Mouse (Mus musculus) adrenal gland, postnatal 14 days (tissue): ENCODE measurements around the gene Gm21992. TPM values are rescaled to one million over a fixed set of nuclear protein-coding genes. Genes with fewer than 3 reads are reported as not detected.
A peak's percentile ranks its signal among the peaks of the same experiment; 100 is the strongest.

ENCODE experiments used
- DNase-seq: peaks from one replicate; pipeline ENCODE4 v3.0.0; 2021; ENCODE audit warnings: mixed read lengths
- total RNA-seq: library from RNA; stranded (reverse); gene quantifications from 2 replicates; pipeline ENCODE4 v1.2.3, GENCODE M21; 2021

Gm21992 gene
- total RNA-seq, 1 experiment from 2014 or later, result 30.8 TPM

DNA sequence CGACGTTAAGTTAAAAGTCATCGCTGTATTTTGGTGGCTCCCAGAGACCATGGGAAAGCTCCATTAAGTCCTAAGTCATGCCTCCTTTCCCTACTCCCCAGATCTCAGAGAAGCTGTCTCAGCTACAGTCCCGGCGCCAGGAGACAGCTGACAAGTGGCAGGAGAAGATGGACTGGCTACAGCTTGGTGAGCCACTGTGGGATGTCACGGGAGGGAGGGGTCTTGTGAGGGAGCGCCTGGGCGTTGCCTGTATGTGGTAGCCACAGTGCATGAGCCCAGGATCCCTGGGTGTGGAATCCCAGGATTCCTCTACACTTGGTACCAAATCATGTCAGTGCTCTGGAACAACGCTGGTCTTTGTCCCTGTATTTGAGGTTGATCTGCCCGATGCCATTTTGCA, 62.9 kb downstream of the Gm21992 start:
- DNase-seq, result no peak

DNA sequence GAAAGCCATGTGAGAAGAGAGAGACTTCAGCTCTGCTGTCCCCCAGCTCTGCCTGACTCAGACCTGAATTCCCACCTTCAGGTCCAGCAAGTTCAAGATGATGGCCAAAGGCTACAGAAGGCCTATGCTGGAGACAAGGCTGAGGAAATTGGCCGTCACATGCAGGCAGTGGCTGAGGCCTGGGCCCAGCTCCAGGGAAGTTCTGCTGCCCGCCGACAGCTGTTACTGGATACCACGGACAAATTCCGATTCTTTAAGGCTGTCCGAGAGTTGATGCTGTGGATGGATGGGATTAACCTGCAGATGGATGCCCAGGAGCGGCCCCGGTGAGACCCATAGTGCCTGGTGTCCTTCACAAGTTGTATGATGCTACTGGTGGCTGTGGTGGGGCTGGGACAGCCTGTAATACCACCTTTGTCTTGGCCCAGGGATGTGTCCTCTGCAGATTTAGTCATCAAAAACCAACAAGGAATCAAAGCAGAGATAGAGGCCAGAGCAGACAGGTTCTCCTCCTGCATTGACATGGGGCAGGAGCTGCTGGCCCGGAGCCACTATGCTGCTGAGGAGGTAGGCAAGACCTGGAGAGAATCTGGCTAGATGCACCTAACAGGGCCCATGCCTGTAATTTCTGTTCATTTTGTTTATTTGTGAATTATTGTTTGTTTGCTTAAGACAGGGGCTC, 63.6 kb downstream of the Gm21992 start:
- no peak for DNase-seq

DNA sequence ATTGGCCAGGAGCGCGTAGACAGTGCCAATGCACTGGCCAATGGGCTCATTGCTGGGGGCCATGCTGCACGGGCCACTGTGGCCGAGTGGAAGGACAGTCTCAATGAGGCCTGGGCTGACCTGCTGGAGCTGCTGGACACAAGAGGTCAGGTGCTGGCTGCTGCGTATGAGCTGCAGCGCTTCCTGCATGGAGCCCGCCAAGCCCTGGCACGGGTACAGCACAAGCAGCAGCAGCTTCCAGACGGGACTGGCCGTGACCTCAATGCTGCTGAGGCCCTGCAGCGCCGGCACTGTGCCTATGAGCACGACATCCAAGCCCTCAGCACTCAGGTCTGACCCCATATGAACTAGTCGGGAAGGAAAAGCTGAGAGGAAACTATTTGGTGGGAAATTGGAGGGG, 64.8 kb downstream of the Gm21992 start:
- peak; percentile 79 for DNase-seq

DNA sequence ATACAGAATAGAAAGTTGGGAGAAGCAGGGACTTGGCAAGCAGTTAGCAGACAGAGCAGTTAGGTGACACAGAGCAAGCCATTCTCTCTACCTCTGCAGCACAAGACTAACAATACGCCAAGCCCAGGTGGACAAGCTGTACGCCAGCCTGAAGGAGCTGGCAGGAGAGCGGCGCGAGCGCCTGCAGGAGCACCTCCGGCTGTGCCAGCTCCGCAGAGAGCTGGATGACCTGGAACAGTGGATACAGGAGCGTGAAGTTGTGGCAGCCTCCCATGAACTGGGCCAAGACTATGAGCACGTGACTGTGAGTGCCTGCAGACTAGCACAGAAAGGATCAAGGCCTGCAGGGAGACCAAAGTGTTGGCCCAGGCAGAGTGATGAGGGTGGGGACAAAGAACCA, 65.7 kb downstream of the Gm21992 start:
- DNase-seq, result peak; percentile 25

DNA sequence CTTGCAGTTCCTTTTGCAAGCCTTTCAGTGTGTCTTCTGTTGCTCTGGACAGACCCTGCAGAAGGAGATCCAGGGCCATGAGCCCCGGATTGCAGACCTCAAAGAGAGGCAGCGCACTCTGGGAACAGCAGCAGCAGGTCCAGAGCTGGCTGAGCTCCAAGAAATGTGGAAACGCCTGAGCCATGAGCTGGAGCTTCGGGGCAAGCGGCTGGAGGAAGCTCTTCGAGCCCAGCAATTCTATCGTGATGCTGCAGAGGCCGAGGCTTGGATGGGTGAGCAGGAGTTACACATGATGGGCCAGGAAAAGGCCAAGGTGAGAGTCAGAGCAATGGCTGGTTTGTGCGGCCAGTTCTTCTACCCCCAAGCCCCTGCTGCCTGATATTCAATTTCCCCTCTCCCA, 66.4 kb downstream of the Gm21992 start:
- peak; percentile 82 for DNase-seq

DNA sequence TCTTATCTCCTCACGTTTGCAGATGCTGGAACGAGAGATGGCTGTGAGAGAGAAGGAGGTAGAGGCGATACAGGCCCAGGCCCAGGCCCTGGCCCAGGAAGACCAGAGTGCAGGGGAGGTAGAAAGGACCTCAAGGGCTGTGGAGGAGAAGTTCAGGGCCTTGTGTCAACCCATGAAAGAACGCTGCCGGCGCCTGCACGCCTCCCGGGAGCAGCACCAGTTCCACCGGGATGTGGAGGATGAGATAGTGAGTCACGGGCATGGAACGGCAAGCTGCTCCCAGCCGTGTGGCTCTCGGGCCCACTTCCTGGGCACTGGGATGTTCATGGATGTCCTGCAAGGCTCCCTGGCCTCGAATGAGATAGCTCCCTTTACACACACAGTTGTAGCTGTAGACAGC, 67.4 kb downstream of the Gm21992 start:
- DNase-seq, result no peak

DNA sequence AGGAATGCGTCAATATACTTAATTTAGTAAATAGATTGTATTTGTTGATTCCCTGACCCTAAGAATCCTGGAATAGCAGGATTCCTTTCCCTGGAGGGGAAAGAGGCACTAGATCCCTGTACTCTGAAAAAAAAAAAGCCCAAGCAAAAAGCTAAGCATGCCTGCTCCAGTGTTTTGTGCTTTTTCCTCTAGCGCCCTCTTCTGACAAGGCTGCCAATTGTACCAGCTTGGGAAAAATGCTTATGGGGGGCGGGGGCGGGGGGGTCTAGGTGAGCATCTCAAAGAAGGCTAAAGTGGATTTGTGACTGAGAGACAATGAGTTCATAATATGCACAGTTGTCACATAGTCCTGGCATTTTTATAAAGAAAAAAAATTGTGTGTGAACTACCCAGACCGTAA, 67.9 kb downstream of the Gm21992 start:
- peak; percentile 54 for DNase-seq

- no peak for DNase-seq
Measured at GRCm38 (mm10) chr19:4742229-4742628, 69.2 kb downstream of the Gm21992 start.

DNA sequence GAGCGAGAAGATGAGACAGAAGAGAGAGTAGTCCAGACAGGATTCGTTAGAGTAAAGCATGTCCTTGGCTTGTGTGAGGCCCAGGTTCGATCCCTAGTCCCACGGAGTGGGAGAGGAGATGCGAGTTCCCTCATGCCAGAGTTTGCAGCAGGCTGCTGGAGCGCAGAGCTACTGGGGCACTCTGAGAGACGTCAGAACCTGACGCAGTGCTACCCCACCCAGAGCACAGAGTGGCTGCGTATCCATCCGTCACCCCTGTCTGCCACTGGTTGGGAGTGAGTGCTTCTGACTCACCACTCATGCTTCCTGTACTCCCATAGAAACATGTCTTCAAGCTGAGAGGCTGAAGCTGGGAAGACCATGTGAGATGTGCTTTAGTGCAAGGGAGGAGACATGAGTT, 69.9 kb downstream of the Gm21992 start:
- DNase-seq, result peak; percentile 18

DNA sequence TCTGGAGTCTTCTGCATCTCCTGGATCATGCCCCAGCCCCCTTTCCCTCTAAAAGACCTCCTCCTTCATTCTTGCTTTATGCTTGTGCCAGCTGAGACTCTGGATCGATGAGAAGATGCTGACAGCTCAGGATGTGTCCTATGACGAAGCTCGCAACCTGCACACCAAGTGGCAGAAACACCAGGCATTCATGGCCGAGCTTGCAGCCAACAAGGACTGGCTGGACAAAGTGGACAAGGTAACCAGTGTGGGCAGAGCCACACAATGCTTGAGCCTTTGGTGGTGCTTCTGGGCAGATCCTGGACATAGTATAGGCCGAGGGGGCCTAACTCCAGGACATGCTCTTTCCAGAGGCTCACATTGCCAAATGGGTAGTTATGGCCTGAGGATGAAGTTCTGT, 71.7 kb downstream of the Gm21992 start:
- DNase-seq, result no peak

DNA sequence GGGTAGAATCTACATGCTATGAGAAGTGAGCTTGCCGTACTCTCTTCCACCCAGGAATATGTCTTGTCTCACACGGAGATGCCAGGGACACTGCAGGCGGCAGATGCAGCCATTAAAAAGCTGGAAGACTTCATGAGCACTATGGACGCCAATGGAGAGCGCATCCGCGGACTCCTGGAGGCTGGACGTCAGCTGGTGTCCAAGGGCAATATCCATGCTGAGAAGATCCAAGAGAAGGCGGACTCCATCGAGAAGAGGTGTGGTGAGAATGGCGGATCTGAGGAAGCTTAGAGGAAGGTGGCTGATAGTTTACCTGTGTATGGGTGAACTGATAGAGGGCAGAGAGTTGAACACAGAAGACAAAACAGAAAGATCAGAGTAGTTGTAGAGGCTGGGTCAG, 72.4 kb downstream of the Gm21992 start:
- no peak for DNase-seq

DNA sequence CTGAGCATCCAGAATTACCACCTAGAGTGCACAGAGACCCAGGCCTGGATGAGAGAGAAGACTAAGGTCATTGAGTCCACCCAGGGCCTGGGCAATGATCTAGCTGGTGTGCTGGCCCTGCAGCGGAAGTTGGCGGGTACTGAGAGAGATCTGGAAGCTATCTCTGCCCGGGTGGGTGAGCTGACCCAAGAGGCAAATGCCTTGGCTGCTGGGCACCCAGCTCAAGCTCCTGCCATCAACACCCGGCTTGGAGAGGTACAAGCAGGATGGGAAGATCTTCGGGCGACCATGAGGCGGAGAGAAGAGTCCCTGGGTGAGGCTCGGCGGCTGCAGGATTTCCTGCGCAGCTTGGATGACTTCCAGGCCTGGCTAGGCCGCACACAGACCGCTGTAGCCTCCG, 73.5 kb downstream of the Gm21992 start:
- no peak for DNase-seq

DNA sequence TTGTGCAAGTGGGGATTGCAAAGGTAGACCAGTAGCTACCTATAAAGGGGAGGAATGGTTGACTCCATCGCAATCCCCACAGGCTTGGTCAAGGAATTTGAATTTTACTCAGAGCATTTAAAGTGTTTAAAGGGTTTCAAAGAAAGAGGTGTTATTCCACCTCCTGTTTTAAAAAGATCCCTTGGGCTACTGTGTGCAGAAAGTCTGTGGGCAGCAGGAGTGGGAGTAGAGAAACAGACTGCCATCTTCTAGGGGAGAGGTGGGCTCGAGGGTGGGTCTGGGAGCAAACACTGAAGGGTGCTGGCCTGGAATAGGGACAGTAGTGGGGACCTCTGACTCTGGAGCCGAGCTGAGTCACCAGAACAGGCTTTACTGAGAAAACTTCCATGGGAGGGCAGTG, 78.4 kb downstream of the Gm21992 start:
- no peak for DNase-seq

DNA sequence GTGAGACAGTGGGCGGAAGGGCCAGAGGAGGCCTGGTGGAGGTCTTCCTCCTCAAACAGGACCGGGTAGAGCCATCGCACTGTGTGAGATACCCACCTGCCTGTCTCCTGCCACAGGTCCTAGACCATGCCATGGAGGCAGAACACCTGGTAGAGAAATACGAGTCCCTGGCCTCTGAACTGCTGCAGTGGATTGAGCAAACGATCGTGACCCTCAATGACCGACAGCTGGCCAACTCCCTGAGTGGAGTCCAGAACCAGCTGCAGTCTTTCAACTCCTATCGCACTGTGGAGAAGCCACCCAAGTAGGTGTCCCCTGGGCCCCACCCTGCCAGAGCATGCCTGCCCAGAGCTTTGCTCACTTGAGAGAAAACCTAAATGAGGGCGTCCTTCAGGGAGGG, 82.2 kb downstream of the Gm21992 start:
- DNase-seq, result no peak

DNA sequence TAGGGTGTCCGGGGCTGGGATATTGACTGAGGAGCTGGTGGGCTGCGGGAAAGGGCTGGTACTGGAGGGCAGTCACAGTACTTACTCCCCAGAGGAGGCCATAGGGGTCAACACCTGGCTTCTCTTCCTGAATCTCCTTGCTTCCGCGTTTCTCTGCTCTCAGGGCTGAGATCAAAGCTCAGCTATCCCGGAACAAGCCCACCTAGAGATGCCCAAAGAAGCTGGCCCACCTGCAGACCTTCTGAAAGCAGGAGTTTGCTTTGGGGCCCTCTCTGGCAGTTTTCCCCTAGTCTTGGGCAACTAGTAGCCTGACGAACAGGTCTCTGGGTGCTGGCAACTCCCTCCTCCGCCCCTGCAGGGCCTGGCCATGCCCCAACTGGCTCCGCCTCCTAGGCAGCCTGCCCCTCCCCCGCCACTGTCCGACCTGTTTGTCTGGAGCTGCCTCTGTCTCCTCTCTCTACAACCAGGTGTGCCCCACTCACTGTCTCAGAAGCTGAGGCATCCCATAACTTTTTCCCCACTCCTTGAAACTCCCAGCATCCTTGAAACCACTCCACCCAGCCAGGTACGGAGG, 90.7 kb downstream of the Gm21992 start:
- peak; percentile 58 for DNase-seq

DNA sequence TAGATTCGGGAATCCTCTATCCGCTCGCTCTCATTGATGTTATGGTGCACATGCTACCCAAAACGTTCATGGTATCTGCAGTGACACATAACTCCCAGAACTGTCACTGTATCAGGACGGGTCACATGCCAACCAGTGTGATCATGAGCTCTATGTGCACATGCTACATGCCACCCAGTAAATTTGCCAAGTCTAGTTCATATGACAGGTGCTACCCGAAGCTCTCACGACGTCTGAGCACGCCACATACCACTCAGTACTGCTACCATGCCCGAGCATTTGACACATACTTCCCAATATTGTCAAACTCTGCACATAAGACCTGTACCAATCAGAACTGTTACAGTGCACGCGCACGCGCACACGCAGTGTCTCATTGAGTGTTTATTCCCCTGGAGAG, 91.3 kb downstream of the Gm21992 start:
- DNase-seq, result no peak

DNA sequence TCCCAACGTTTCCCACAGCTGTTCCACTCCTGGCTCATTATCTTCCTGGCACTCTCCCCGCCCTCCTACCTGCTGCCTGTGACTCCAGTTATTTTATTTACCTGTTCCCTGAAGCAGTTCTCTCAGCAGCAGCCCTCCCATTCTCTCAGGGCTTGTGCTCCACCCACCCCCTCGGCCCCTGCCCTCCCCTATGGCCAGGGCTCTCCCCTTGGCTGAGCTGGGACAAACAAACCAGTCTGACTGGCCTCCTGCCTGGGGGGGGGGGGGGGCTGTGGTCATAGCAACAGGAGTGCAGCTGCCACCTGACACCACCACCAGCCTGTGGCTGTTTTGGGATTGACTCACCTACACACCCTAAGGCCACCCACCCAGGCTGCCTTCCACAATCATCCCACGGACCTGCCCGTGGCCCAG, 92.1 kb downstream of the Gm21992 start:
- no peak for DNase-seq

DNA sequence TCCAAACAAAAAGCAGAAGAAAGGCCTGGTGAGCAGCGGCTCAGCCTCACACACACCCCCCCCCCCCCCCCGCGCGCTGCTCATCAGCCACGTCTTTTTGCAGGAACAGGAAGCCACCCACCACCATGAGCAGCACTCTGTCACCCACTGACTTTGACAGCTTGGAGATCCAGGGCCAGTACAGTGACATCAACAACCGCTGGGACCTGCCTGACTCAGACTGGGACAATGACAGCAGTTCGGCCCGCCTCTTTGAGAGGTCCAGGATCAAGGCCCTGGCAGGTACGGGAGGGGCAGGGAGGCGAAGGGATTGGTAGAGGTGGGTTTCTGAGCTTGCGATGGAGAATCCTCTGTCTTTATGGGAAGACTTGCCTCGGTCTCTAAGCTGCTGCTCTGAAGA, 92.7 kb downstream of the Gm21992 start:
- peak; percentile 35 for DNase-seq

DNA sequence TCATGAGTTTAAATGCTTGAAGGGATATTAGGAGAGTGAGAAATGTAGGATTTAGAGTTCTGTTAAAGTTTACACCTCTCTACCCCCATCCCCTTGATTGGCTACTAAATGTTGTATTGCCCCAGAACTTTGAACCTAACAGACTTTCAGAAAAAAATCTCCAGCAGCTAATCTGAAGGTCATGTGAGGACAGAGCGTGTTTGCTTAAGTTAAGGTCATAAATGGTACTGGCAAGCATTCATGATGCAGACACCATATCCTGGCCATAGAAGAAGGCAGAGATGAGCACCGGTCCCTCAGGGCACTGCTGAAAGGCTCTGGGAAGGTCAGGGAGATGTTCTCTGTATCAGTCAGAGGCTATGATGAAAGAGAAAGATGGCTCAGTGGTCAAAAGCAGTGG, 94.1 kb downstream of the Gm21992 start:
- no peak for DNase-seq

GRCm38 (mm10) chr19:4716756-4717155, 94.7 kb downstream of the Gm21992 start:
- DNase-seq, result no peak

- no peak for DNase-seq
Measured at GRCm38 (mm10) chr19:4713886-4714285, 97.5 kb downstream of the Gm21992 start.

- DNase-seq, result no peak
Measured at GRCm38 (mm10) chr19:4712781-4713526, 98.5 kb downstream of the Gm21992 start.

GRCm38 (mm10) chr19:4712156-4712780, 99.1 kb downstream of the Gm21992 start:
- peak; percentile 15 for DNase-seq
